Mouse (Mus musculus) heart, embryonic 14.5 days (tissue): ENCODE data around the gene Sgsm2. TPM values are rescaled to one million over a fixed set of nuclear protein-coding genes. Genes with fewer than 3 reads are reported as not detected.
"Not testable (repeated sequence)": the region's sequence is repeated elsewhere in the genome, so short reads cannot be mapped to it uniquely, and the experiment has no call there.

ENCODE experiments used
- ATAC-seq: fragments of 200-750 bp; cut with Nextera tagmentation; 2 replicates; pipeline ENCODE4 v1.8.0; 2017; ENCODE audit warnings: low read depth, moderate TSS enrichment; ENCODE audit not compliant: insufficient number of reproducible peaks, insufficient read depth, low FRiP score
- H3K27ac ChIP-seq, 2 experiments: fragments of 200-500 bp in 1 of 2; fragments of 300-500 bp in 1 of 2; sonication (generic) in 1 of 2; replicated peaks in 1 of 2; 2 replicates each; pipeline ENCODE4 v1.5.1; 2012 to 2014; ENCODE audit warnings: low read depth in 2 of 2, low read length in 2 of 2, control low read depth in 1 of 2, mild to moderate bottlenecking in 1 of 2, mixed read lengths in 1 of 2; ENCODE audit not compliant: control insufficient read depth in 1 of 2, insufficient read depth in 1 of 2
- H3K27me3 ChIP-seq: fragments of 300-500 bp; sonication (generic); 2 replicates; pipeline ENCODE4 v1.6.1; 2014; ENCODE audit warnings: mild to moderate bottlenecking, low read length, control low read depth; ENCODE audit not compliant: control insufficient read depth, insufficient read depth
- H3K36me3 ChIP-seq: fragments of 300-500 bp; sonication (generic); 2 replicates; pipeline ENCODE4 v1.6.1; 2014; ENCODE audit warnings: mild to moderate bottlenecking, control low read depth, low read length, mixed read lengths; ENCODE audit not compliant: control insufficient read depth, insufficient read depth
- H3K4me1 ChIP-seq, 2 experiments: fragments of 200-500 bp in 1 of 2; fragments of 300-500 bp in 1 of 2; sonication (generic) in 1 of 2; 2 replicates each; pipeline ENCODE4 v1.6.1; 2012 to 2014; ENCODE audit warnings: low read length in 2 of 2, control low read depth in 1 of 2, mixed read lengths in 1 of 2; ENCODE audit not compliant: control insufficient read depth in 2 of 2, insufficient read depth in 2 of 2
- H3K4me2 ChIP-seq: fragments of 300-500 bp; sonication (generic); 2 replicates; pipeline ENCODE4 v1.6.1; 2014; ENCODE audit warnings: mild to moderate bottlenecking, low read length
- H3K4me3 ChIP-seq, 2 experiments: fragments of 200-500 bp in 1 of 2; fragments of 300-500 bp in 1 of 2; sonication (generic) in 1 of 2; 2 replicates each; pipeline ENCODE4 v1.5.1; 2012 to 2014; ENCODE audit warnings: low read length in 2 of 2, mild to moderate bottlenecking in 2 of 2, control low read depth in 1 of 2, low read depth in 1 of 2, moderate library complexity in 1 of 2; ENCODE audit not compliant: control insufficient read depth in 1 of 2, insufficient read depth in 1 of 2
- H3K9ac ChIP-seq: fragments of 300-500 bp; sonication (generic); 2 replicates; pipeline ENCODE4 v1.6.1; 2014; ENCODE audit warnings: mild to moderate bottlenecking, low read length
- H3K9me3 ChIP-seq: fragments of 300-500 bp; sonication (generic); 2 replicates; pipeline ENCODE4 v1.6.1; 2016; ENCODE audit warnings: low read length, control low read depth; ENCODE audit not compliant: control insufficient read depth
- WGBS: fragments of 180-500 bp; shearing (Covaris S2); extraction: QIAGEN DNeasy Blood & Tissue Kit; methylation state at CpG from one replicate; pipeline ENCODE4 v1.1.7; 2014; 5-methylcytosine and 5-hydroxymethylcytosine counted together
- polyA plus RNA-seq: library from polyadenylated mRNA; unstranded; fragments of >200 nt; fragmentation: Nextera tagmentation; extraction: Ambion mirVana; gene quantifications from 2 replicates; pipeline ENCODE4 v1.2.1, GENCODE M21; 2014

Sgsm2 gene
- polyA plus RNA-seq, 1 experiment from 2014 or later, result 5.3 TPM

- ATAC-seq, result no peak
- WGBS, result 58% methylated on average over 5 of the region's 5 CpGs
- no peaks in the 10 kb centered on the region for H3K27me3 ChIP-seq
- H3K9ac ChIP-seq, result no peak overlapping the region
- peaks cover 0 to 5% of the 10 kb centered on the region in 2 experiments; a peak in 2 of 4 replicates for H3K4me1 ChIP-seq
- peaks cover 47% of the 10 kb centered on the region for H3K36me3 ChIP-seq
- no peak overlapping the region for H3K4me2 ChIP-seq
- 0 out of 4 replicates have a peak overlapping the region, but pooled peaks of 1 of the 2 experiments have one; percentile 37 for H3K27ac ChIP-seq
- H3K9me3 ChIP-seq, result no peaks in the 10 kb centered on the region
- no peak overlapping the region for H3K4me3 ChIP-seq
Observed at GRCm38 (mm10) chr11:74811538-74811937, 85.3 kb downstream of the Sgsm2 start.

- H3K4me2 ChIP-seq, H3K27ac ChIP-seq: not testable (repeated sequence)
- H3K36me3 ChIP-seq, result peaks cover 47% of the 10 kb centered on the region
Observed at GRCm38 (mm10) chr11:74811027-74811426, 85.8 kb downstream of the Sgsm2 start.

GRCm38 (mm10) chr11:74810134-74810533, 86.7 kb downstream of the Sgsm2 start:
- Histone ChIP-seq H3K4me1 (peaks cover 0 to 5% of the 10 kb centered on the region in 2 experiments; a peak in 2 of 4 replicates), H3K27me3 (no peaks in the 10 kb centered on the region), H3K27ac (no peak overlapping the region), H3K9ac (no peak overlapping the region), H3K4me3 (no peak overlapping the region), H3K9me3 (no peaks in the 10 kb centered on the region), H3K4me2 (no peak overlapping the region), H3K36me3 (peaks cover 56% of the 10 kb centered on the region)
- ATAC-seq, result no peak

More at GRCm38 (mm10) chr11:74811027-74811426, 85.8 kb downstream of the Sgsm2 start:
- 41% methylated on average over 3 of the region's 3 CpGs for WGBS
- H3K9me3 ChIP-seq, H3K9ac ChIP-seq, ATAC-seq, H3K4me1 ChIP-seq, H3K4me3 ChIP-seq, H3K27me3 ChIP-seq: not testable (repeated sequence)

GRCm38 (mm10) chr11:74808251-74808853, 88.5 kb downstream of the Sgsm2 start:
- no peaks in the 10 kb centered on the region for H3K9me3 ChIP-seq
- H3K4me3 ChIP-seq, result no peak overlapping the region
- ATAC-seq, result no peak
- peaks cover 0 to 5% of the 10 kb centered on the region in 2 experiments; a peak in 2 of 4 replicates for H3K4me1 ChIP-seq
- no peak overlapping the region for H3K4me2 ChIP-seq
- no peak overlapping the region for H3K9ac ChIP-seq
- H3K36me3 ChIP-seq, result peaks cover 58% of the 10 kb centered on the region
- WGBS, result 88% methylated on average over 6 of the region's 6 CpGs
- H3K27me3 ChIP-seq, result no peaks in the 10 kb centered on the region
- H3K27ac ChIP-seq, result no peak overlapping the region

GRCm38 (mm10) chr11:74807246-74807882, 89.5 kb downstream of the Sgsm2 start:
- no peak for ATAC-seq
- Histone ChIP-seq H3K36me3 (peaks cover 63% of the 10 kb centered on the region), H3K4me3 (no peak overlapping the region), H3K27ac (no peak overlapping the region), H3K4me1 (peaks cover 0 to 5% of the 10 kb centered on the region in 2 experiments; a peak in 2 of 4 replicates), H3K4me2 (no peak overlapping the region), H3K9me3 (no peaks in the 10 kb centered on the region), H3K27me3 (no peaks in the 10 kb centered on the region), H3K9ac (no peak overlapping the region)
- WGBS, result 90% methylated on average over 6 of the region's 6 CpGs

- Histone ChIP-seq H3K4me2 (no peak overlapping the region), H3K27ac (no peak overlapping the region), H3K36me3 (peaks cover 69% of the 10 kb centered on the region), H3K9me3 (no peaks in the 10 kb centered on the region), H3K4me3 (no peak overlapping the region), H3K9ac (no peak overlapping the region), H3K27me3 (no peaks in the 10 kb centered on the region), H3K4me1 (no peaks in the 10 kb centered on the region)
- ATAC-seq, result no peak
- WGBS, result 85% methylated on average over 3 of the region's 3 CpGs
Observed at GRCm38 (mm10) chr11:74804081-74804627, 92.7 kb downstream of the Sgsm2 start.

GRCm38 (mm10) chr11:74800658-74801057, 96.2 kb downstream of the Sgsm2 start:
- H3K9me3 ChIP-seq, result no peaks in the 10 kb centered on the region
- H3K36me3 ChIP-seq, result peaks cover 73% of the 10 kb centered on the region
- H3K4me3 ChIP-seq, result no peak overlapping the region
- no peak overlapping the region for H3K4me2 ChIP-seq
- no peaks in the 10 kb centered on the region for H3K27me3 ChIP-seq
- no peaks in the 10 kb centered on the region for H3K4me1 ChIP-seq
- ATAC-seq, result no peak
- WGBS, result 91% methylated on average over 4 of the region's 4 CpGs
- H3K9ac ChIP-seq, result no peak overlapping the region
- H3K27ac ChIP-seq, result no peak overlapping the region
